Mouse (Mus musculus) heart, postnatal 0 days (tissue): Measurements from ENCODE around the gene Vps18.

Experiments
- CTCF ChIP-seq: IDR thresholded peaks from 2 replicates; pipeline ENCODE4 v1.5.1; 2016; ENCODE audit warnings: antibody characterized with exemption, control low read depth, low read depth
- EP300 ChIP-seq: IDR thresholded peaks from 2 replicates; pipeline ENCODE4 v1.6.1; 2016; ENCODE audit warnings: antibody characterized with exemption, low read depth

DNA sequence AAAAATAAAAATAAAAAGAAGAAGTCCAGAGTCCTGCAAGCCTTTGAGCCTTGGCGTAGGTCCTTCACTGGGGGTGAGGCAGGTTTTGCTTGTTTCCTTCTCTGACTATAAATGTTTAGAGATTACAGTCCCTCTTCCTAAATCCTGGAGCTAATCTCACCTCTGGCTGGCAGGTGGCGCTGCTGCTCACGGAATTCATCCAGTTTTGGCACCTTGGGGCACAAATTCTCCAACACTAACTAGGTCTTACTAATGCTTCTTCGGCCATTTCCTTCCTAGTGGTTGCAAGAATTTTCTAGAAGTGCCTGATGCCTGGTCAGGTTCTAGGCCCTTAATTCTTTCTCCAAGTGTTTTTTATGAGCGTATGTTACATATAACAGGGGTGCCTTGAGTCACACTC is 9.8 kb downstream of the Vps18 start:
- TF ChIP-seq CTCF (peak; percentile 72), EP300 (no peak)
